Mouse (Mus musculus) MEL (cell line): ENCODE data around the gene Olfr49. TPM values are rescaled to one million over a fixed set of nuclear protein-coding genes. Genes with fewer than 3 reads are reported as not detected.

Experiments used
- DNase-seq: peaks from one replicate; pipeline ENCODE4 v3.0.0; 2011; ENCODE audit warnings: low read depth, low spot score
- H3K27ac ChIP-seq: 2 replicates; pipeline ENCODE4 v1.5.1; 2012; ENCODE audit warnings: low read depth, mild to moderate bottlenecking, control low read depth, low read length, moderate library complexity; ENCODE audit not compliant: control insufficient read depth
- H3K27me3 ChIP-seq, 2 experiments: fragments of 150-350 bp in 1 of 2; sonication (generic) in 1 of 2; 2 replicates each; pipeline ENCODE4 v1.6.1; 2012; ENCODE audit warnings: low read length in 2 of 2, mild to moderate bottlenecking in 2 of 2, improper control_type of control experiment in 1 of 2, moderate library complexity in 1 of 2; ENCODE audit not compliant: insufficient read depth in 2 of 2, control insufficient read depth in 1 of 2
- H3K36me3 ChIP-seq, 2 experiments: 2 replicates each; pipeline ENCODE4 v1.6.1; 2012 to 2014; ENCODE audit warnings: low read length in 2 of 2, improper control_type of control experiment in 1 of 2, inconsistent platforms in 1 of 2, mild to moderate bottlenecking in 1 of 2; ENCODE audit not compliant: insufficient read depth in 2 of 2, control insufficient read depth in 1 of 2
- H3K4me1 ChIP-seq, 2 experiments: fragments of 150-350 bp in 1 of 2; sonication (generic) in 1 of 2; 2 replicates each; pipeline ENCODE4 v1.6.1; 2012; ENCODE audit warnings: low read length in 2 of 2, improper control_type of control experiment in 1 of 2, mild to moderate bottlenecking in 1 of 2; ENCODE audit not compliant: insufficient read depth in 2 of 2, control insufficient read depth in 1 of 2
- H3K4me3 ChIP-seq, 2 experiments: fragments of 150-350 bp in 1 of 2; sonication (generic) in 1 of 2; 2 replicates each; pipeline ENCODE4 v1.5.1; 2012; ENCODE audit warnings: low read depth in 2 of 2, low read length in 2 of 2, mild to moderate bottlenecking in 2 of 2, moderate library complexity in 2 of 2, control low read depth in 1 of 2, improper control_type of control experiment in 1 of 2; ENCODE audit not compliant: control insufficient read depth in 1 of 2, insufficient read depth in 1 of 2
- H3K79me2 ChIP-seq: 2 replicates; pipeline ENCODE4 v1.6.1; 2012; ENCODE audit warnings: mild to moderate bottlenecking, low read length, moderate library complexity; ENCODE audit not compliant: control insufficient read depth, poor library complexity, insufficient read depth
- H3K9ac ChIP-seq: 2 replicates; pipeline ENCODE4 v1.6.1; 2012; ENCODE audit warnings: low read depth, mild to moderate bottlenecking, control low read depth, low read length, moderate library complexity; ENCODE audit not compliant: control insufficient read depth, poor library complexity, severe bottlenecking
- H3K9me3 ChIP-seq: fragments of 150-350 bp; sonication (generic); replicated peaks from 2 replicates; pipeline ENCODE4 v1.6.1; 2012; ENCODE audit warnings: mild to moderate bottlenecking, low read length, improper control_type of control experiment, moderate library complexity; ENCODE audit not compliant: insufficient read depth
- BHLHE40 ChIP-seq: IDR thresholded peaks from 2 replicates; pipeline ENCODE4 v1.6.1; 2012; ENCODE audit warnings: low read depth, mild to moderate bottlenecking, inconsistent platforms, low read length, improper control_type of control experiment, borderline replicate concordance
- CTCF ChIP-seq, 3 experiments: IDR thresholded peaks in 2 of 3; conservative IDR thresholded peaks in 1 of 3; 2 replicates each; pipeline ENCODE4 v1.5.1; 2011 to 2012; ENCODE audit warnings: low read length in 3 of 3, low read depth in 2 of 3, mild to moderate bottlenecking in 2 of 3, improper control_type of control experiment in 1 of 3, inconsistent platforms in 1 of 3, mixed read lengths in 1 of 3, moderate library complexity in 1 of 3; ENCODE audit not compliant: control insufficient read depth in 1 of 3, insufficient read depth in 1 of 3, poor library complexity in 1 of 3, severe bottlenecking in 1 of 3
- E2F4 ChIP-seq: IDR thresholded peaks from 2 replicates; pipeline ENCODE4 v1.6.1; 2011; ENCODE audit warnings: low read depth, low read length, improper control_type of control experiment, borderline replicate concordance
- ELF1 ChIP-seq: IDR thresholded peaks from 2 replicates; pipeline ENCODE4 v1.6.1; 2014; ENCODE audit warnings: low read depth, mild to moderate bottlenecking, inconsistent platforms, low read length, improper control_type of control experiment, moderate library complexity
- EP300 ChIP-seq, 2 experiments: IDR thresholded peaks; 2 replicates each; pipeline ENCODE4 v1.6.1; 2011; ENCODE audit warnings: improper control_type of control experiment in 2 of 2, low read length in 2 of 2, low read depth in 1 of 2, mild to moderate bottlenecking in 1 of 2
- ETS1 ChIP-seq: IDR thresholded peaks from 2 replicates; pipeline ENCODE4 v1.6.1; 2012; ENCODE audit warnings: low read depth, mild to moderate bottlenecking, inconsistent platforms, low read length, improper control_type of control experiment, moderate library complexity
- GABPA ChIP-seq: IDR thresholded peaks from 2 replicates; pipeline ENCODE4 v1.6.1; 2012; ENCODE audit warnings: low read depth, mild to moderate bottlenecking, inconsistent platforms, low read length, improper control_type of control experiment, moderate library complexity
- KAT2A ChIP-seq: conservative IDR thresholded peaks from 2 replicates; pipeline ENCODE4 v1.6.1; 2012; ENCODE audit warnings: low read depth, low read length, improper control_type of control experiment, inconsistent platforms
- MAFK ChIP-seq: IDR thresholded peaks from 2 replicates; pipeline ENCODE4 v1.6.1; 2011; ENCODE audit warnings: low read depth, mild to moderate bottlenecking, low read length, improper control_type of control experiment, borderline replicate concordance
- MEF2A ChIP-seq: IDR thresholded peaks from 2 replicates; pipeline ENCODE4 v1.6.1; 2014; ENCODE audit warnings: low read depth, mild to moderate bottlenecking, inconsistent platforms, low read length, improper control_type of control experiment; ENCODE audit not compliant: poor library complexity, insufficient replicate concordance, severe bottlenecking; ENCODE audit errors: extremely low read depth
- MXI1 ChIP-seq: IDR thresholded peaks from 2 replicates; pipeline ENCODE4 v1.6.1; 2011; ENCODE audit warnings: mild to moderate bottlenecking, low read depth, low read length, improper control_type of control experiment
- MYB ChIP-seq: IDR thresholded peaks from 2 replicates; pipeline ENCODE4 v1.6.1; 2011; ENCODE audit warnings: mild to moderate bottlenecking, low read depth, low read length, improper control_type of control experiment
- MYC ChIP-seq: IDR thresholded peaks from 2 replicates; pipeline ENCODE4 v1.6.1; 2011; ENCODE audit warnings: low read depth, mild to moderate bottlenecking, low read length, improper control_type of control experiment, moderate library complexity
- NRF1 ChIP-seq: IDR thresholded peaks from 2 replicates; pipeline ENCODE4 v1.6.1; 2014; ENCODE audit warnings: low read depth, mild to moderate bottlenecking, inconsistent platforms, low read length, improper control_type of control experiment, moderate library complexity; ENCODE audit not compliant: poor library complexity, insufficient read depth, severe bottlenecking
- POLR2AphosphoS2 ChIP-seq: IDR thresholded peaks from 2 replicates; pipeline ENCODE4 v1.6.1; 2011; ENCODE audit warnings: low read length, improper control_type of control experiment
- POLR2AphosphoS5 ChIP-seq: IDR thresholded peaks from 2 replicates; pipeline ENCODE4 v1.6.1; 2012; ENCODE audit warnings: low read depth, borderline replicate concordance, mild to moderate bottlenecking, inconsistent platforms, low read length, moderate library complexity, mixed read lengths
- RAD21 ChIP-seq: IDR thresholded peaks from 2 replicates; pipeline ENCODE4 v1.6.1; 2011; ENCODE audit warnings: mild to moderate bottlenecking, low read depth, low read length, improper control_type of control experiment
- RCOR1 ChIP-seq: IDR thresholded peaks from 2 replicates; pipeline ENCODE4 v1.6.1; 2012; ENCODE audit warnings: low read depth, mild to moderate bottlenecking, inconsistent platforms, low read length, improper control_type of control experiment
- SMC3 ChIP-seq: IDR thresholded peaks from 2 replicates; pipeline ENCODE4 v1.6.1; 2011; ENCODE audit warnings: low read depth, low read length, improper control_type of control experiment
- TAL1 ChIP-seq: IDR thresholded peaks from 2 replicates; pipeline ENCODE4 v1.6.1; 2012; ENCODE audit warnings: mild to moderate bottlenecking, inconsistent platforms, low read length, moderate library complexity, mixed read lengths
- USF1 ChIP-seq: IDR thresholded peaks from 2 replicates; pipeline ENCODE4 v1.6.1; 2014; ENCODE audit warnings: low read depth, mild to moderate bottlenecking, inconsistent platforms, low read length, improper control_type of control experiment, moderate library complexity
- ZC3H11A ChIP-seq: IDR thresholded peaks from 2 replicates; pipeline ENCODE4 v1.6.1; 2012; ENCODE audit warnings: low read depth, mild to moderate bottlenecking, inconsistent platforms, low read length, improper control_type of control experiment
- ZMIZ1 ChIP-seq: IDR thresholded peaks from 2 replicates; pipeline ENCODE4 v1.6.1; 2012; ENCODE audit warnings: low read depth, mild to moderate bottlenecking, inconsistent platforms, low read length, improper control_type of control experiment, moderate library complexity
- ZNF384 ChIP-seq: IDR thresholded peaks from 2 replicates; pipeline ENCODE4 v1.6.1; 2012; ENCODE audit warnings: low read depth, mild to moderate bottlenecking, inconsistent platforms, low read length, improper control_type of control experiment
- polyA plus RNA-seq, 2 experiments: library from polyadenylated mRNA; stranded (reverse) in 1 of 2; unstranded in 1 of 2; fragments of >175 nt in 1 of 2; fragments of >200 nt in 1 of 2; gene quantifications; 2 replicates each; pipeline versions ENCODE4 v1.2.1 to v1.2.4; 2012; ENCODE audit warnings: low replicate concordance in 2 of 2, low read depth in 1 of 2; ENCODE audit not compliant: insufficient read length in 2 of 2, insufficient read depth in 1 of 2, missing spikeins in 1 of 2
- total RNA-seq: library from RNA; depleted of rRNA; stranded (reverse); fragments of 300-350 nt; gene quantifications from 2 replicates; pipeline ENCODE4 v1.2.3, GENCODE M21; 2012

Olfr49 gene
- total and polyA plus RNA-seq, 3 experiments, result not detected

DNA sequence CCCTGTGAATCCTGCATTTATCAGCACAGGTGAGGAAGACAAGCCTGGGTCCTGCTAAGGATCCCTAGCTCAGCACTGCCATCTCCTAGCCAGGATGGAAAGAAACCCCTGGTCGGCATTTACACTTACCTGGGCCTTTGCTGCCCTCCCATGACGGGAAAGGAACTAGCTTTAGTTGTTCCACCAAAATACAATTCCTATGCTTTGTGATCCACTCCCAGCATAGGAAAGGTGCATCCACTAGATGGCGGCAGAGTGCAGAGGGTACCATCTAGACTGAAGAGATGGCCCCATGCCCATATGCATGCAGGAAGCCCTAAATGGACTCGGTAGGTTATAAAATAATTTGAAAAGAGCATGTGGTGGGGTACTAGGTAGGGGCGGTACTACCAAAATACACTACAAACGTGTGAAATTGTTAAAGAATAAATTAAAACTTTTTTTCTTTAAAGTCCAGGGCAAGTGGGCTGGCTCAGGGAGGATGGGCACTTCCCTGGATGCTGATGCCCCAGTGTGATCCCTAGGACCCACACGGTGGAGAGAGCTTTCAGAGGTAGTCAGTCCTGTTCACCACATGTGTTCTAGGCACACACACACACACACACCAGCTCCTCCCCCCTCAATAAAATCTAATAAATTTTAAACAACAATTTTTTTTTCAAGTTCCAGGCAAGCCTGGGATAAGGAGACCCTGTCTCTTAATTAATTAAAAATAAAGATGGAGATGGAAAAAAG, 45.6 kb downstream of the Olfr49 start:
- Histone ChIP-seq H3K36me3 (peaks cover 2 to 8% of the 10 kb centered on the region in 2 experiments; a peak in 2 of 4 replicates), H3K79me2 (peaks cover 9% of the 10 kb centered on the region; the same call in 1 of the 2 replicates), H3K4me1 (peaks cover 0 to 5% of the 10 kb centered on the region in 2 experiments; a peak in 1 of 4 replicates), H3K9ac (no peak overlapping the region), H3K27me3 (no peaks in the 10 kb centered on the region), H3K9me3 (no peaks in the 10 kb centered on the region), H3K4me3 (no peak overlapping the region), H3K27ac (no peak overlapping the region)
- peak; percentile 83 for DNase-seq
- TF ChIP-seq BHLHE40 (no peak), KAT2A (no peak), RAD21 (peak; percentile 70), MAFK (no peak), CTCF (IDR thresholded peaks at IDR 0.05 in 2 of 3, conservative IDR thresholded peaks at IDR 0.05 in 1 of 3; ENCODE audit: control insufficient read depth in 1 of 3, insufficient read depth in 1 of 3, low read depth in 2 of 3, low read length in 3 of 3, poor library complexity in 1 of 3, severe bottlenecking in 1 of 3) (peak; percentile 83 to 93 (median 90)), SMC3 (peak; percentile 78), ETS1 (no peak), USF1 (no peak), ZMIZ1 (no peak), NRF1 (no peak), ZNF384 (no peak), MXI1 (no peak), E2F4 (no peak), MYB (no peak), POLR2AphosphoS2 (no peak), ZC3H11A (peak; percentile 47)

DNA sequence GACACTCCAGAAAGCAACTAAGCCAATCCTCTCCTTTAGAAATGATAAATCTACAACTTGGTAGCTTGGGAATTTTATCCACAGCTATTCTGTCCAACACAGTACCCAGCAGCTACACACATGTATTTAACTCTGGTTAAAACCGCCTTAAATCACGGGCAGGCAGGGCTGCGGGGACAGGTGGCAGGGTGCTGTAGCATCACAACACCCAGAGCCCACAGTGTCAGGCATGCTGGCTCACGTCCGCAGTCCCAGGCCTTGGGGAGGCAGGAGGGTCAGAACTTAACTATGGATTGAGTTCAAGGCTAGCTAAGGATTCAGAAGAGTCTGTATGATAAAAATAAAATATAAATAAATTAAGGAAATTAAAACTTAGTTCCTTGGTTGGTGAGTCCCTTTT, 47.9 kb downstream of the Olfr49 start:
- no peak overlapping the region for H3K27ac ChIP-seq
- H3K36me3 ChIP-seq, result peaks cover 2 to 5% of the 10 kb centered on the region in 2 experiments; a peak in 3 of 4 replicates
- TF ChIP-seq MYC (no peak), TAL1 (no peak), POLR2AphosphoS5 (no peak), GABPA (no peak), ZC3H11A (no peak), RCOR1 (no peak), EP300 (IDR thresholded peaks at IDR 0.05; ENCODE audit: low read depth in 1 of 2, low read length in 2 of 2) (no peak), MXI1 (no peak), MEF2A (no peak), SMC3 (no peak), USF1 (no peak), MAFK (no peak), ELF1 (no peak), RAD21 (no peak)

More for the DNA sequence above, 47.9 kb downstream of the Olfr49 start:
- Histone ChIP-seq H3K4me3 (no peak overlapping the region), H3K9ac (no peak overlapping the region), H3K9me3 (no peaks in the 10 kb centered on the region), H3K79me2 (peaks cover 4% of the 10 kb centered on the region; the same call in 1 of the 2 replicates), H3K4me1 (peaks cover 5% of the 10 kb centered on the region in 2 experiments; a peak in 3 of 4 replicates), H3K27me3 (no peaks in the 10 kb centered on the region)
- no peak for DNase-seq
